Mouse (Mus musculus): ENCODE data around the gene Hoxd4.

Hoxd4 gene

GRCm38 (mm10) chr2:74728303-74728680 is 16.6 kb downstream of the Hoxd4 start:
- DNase-seq (ENCODE audit: low spot score), result no peak

GRCm38 (mm10) chr2:74730331-74730730 is 18.6 kb downstream of the Hoxd4 start:
- no peak for DNase-seq (ENCODE audit: low spot score)

- no peak for DNase-seq (ENCODE audit: low spot score)
Measured at GRCm38 (mm10) chr2:74731055-74731454, 19.3 kb downstream of the Hoxd4 start.

GRCm38 (mm10) chr2:74731799-74732512 is 20.2 kb downstream of the Hoxd4 start:
- no peak for DNase-seq (ENCODE audit: low spot score)

- DNase-seq (ENCODE audit: low spot score), result no peak
Measured at GRCm38 (mm10) chr2:74732513-74733316, 21.0 kb downstream of the Hoxd4 start.

- DNase-seq (ENCODE audit: low spot score), result no peak
Measured at GRCm38 (mm10) chr2:74733317-74733661, 21.6 kb downstream of the Hoxd4 start.

GRCm38 (mm10) chr2:74733765-74734164 is 22.0 kb downstream of the Hoxd4 start:
- DNase-seq (ENCODE audit: low spot score), result no peak

GRCm38 (mm10) chr2:74734451-74734850 is 22.7 kb downstream of the Hoxd4 start:
- no peak for DNase-seq (ENCODE audit: low spot score)

- no peak for DNase-seq (ENCODE audit: low spot score)
Measured at GRCm38 (mm10) chr2:74734996-74735811, 23.5 kb downstream of the Hoxd4 start.

- DNase-seq (ENCODE audit: low spot score), result no peak
Measured at GRCm38 (mm10) chr2:74735851-74736687, 24.3 kb downstream of the Hoxd4 start.

GRCm38 (mm10) chr2:74736688-74737577 is 25.2 kb downstream of the Hoxd4 start:
- DNase-seq (ENCODE audit: low spot score), result no peak

- DNase-seq (ENCODE audit: low spot score), result no peak
Measured at GRCm38 (mm10) chr2:74737578-74738070, 25.9 kb downstream of the Hoxd4 start.

- no peak for DNase-seq (ENCODE audit: low spot score)
Measured at GRCm38 (mm10) chr2:74738623-74739475, 27.1 kb downstream of the Hoxd4 start.

GRCm38 (mm10) chr2:74739476-74739800 is 27.7 kb downstream of the Hoxd4 start:
- DNase-seq (ENCODE audit: low spot score), result no peak

GRCm38 (mm10) chr2:74739869-74740268 is 28.1 kb downstream of the Hoxd4 start:
- DNase-seq (ENCODE audit: low spot score), result no peak

GRCm38 (mm10) chr2:74740311-74741091 is 28.8 kb downstream of the Hoxd4 start:
- DNase-seq (ENCODE audit: low spot score), result no peak

GRCm38 (mm10) chr2:74741252-74741978 is 29.7 kb downstream of the Hoxd4 start:
- DNase-seq (ENCODE audit: low spot score), result no peak

- DNase-seq (ENCODE audit: low spot score), result no peak
Measured at GRCm38 (mm10) chr2:74741979-74742277, 30.2 kb downstream of the Hoxd4 start.

Data from urinary bladder, postnatal 25 days (tissue).